Mouse (Mus musculus) kidney, adult 2 months (tissue): ENCODE measurements around the gene Foxf2. TPM values are rescaled to one million over a fixed set of nuclear protein-coding genes. Genes with fewer than 3 reads are reported as not detected.

Experiments
- DNase-seq: peaks from one replicate; pipeline ENCODE4 v3.0.0; 2021
- H3K27ac ChIP-seq: fragments of 200-500 bp; 2 replicates; pipeline ENCODE4 v1.5.1; 2012; ENCODE audit warnings: low read depth, low read length, control low read depth, inconsistent platforms; ENCODE audit not compliant: insufficient read depth
- H3K27me3 ChIP-seq: fragments of 200-500 bp; replicated peaks from 2 replicates; pipeline ENCODE4 v1.6.1; 2012; ENCODE audit warnings: mild to moderate bottlenecking, moderate library complexity, low read length, inconsistent platforms; ENCODE audit not compliant: control insufficient read depth, insufficient read depth
- H3K36me3 ChIP-seq: fragments of 200-500 bp; 2 replicates; pipeline ENCODE4 v1.6.1; 2012; ENCODE audit warnings: mild to moderate bottlenecking, moderate library complexity, low read length, inconsistent platforms; ENCODE audit not compliant: control insufficient read depth, insufficient read depth
- H3K4me1 ChIP-seq: fragments of 200-500 bp; 2 replicates; pipeline ENCODE4 v1.6.1; 2011; ENCODE audit warnings: low read length; ENCODE audit not compliant: control insufficient read depth, insufficient read depth
- H3K4me3 ChIP-seq: fragments of 200-500 bp; 2 replicates; pipeline ENCODE4 v1.5.1; 2011; ENCODE audit warnings: mild to moderate bottlenecking, low read depth, low read length, control low read depth; ENCODE audit not compliant: insufficient read depth
- CTCF ChIP-seq: fragments of 200-500 bp; conservative IDR thresholded peaks from 2 replicates; pipeline ENCODE4 v1.5.1; 2011; ENCODE audit warnings: low read depth, mild to moderate bottlenecking, control low read depth, low read length, moderate library complexity, mixed read lengths; ENCODE audit not compliant: insufficient read depth, insufficient read length
- POLR2A ChIP-seq: fragments of 200-500 bp; IDR thresholded peaks from one replicate; pipeline ENCODE4 v1.6.1; 2011; ENCODE audit warnings: low read depth, low read length, control low read depth
- WGBS: fragments of 180-500 bp; shearing (Covaris S2); methylation state at CpG from one replicate; pipeline ENCODE4 v1.1.7; 2018; 5-methylcytosine and 5-hydroxymethylcytosine counted together
- polyA plus RNA-seq: library from polyadenylated mRNA; depleted of rRNA; stranded (reverse); fragments of >200 nt; gene quantifications from 2 replicates; pipeline ENCODE4 v1.2.3, GENCODE M21; 2012

Foxf2 gene
- polyA plus RNA-seq, 1 experiment, result not detected

DNA sequence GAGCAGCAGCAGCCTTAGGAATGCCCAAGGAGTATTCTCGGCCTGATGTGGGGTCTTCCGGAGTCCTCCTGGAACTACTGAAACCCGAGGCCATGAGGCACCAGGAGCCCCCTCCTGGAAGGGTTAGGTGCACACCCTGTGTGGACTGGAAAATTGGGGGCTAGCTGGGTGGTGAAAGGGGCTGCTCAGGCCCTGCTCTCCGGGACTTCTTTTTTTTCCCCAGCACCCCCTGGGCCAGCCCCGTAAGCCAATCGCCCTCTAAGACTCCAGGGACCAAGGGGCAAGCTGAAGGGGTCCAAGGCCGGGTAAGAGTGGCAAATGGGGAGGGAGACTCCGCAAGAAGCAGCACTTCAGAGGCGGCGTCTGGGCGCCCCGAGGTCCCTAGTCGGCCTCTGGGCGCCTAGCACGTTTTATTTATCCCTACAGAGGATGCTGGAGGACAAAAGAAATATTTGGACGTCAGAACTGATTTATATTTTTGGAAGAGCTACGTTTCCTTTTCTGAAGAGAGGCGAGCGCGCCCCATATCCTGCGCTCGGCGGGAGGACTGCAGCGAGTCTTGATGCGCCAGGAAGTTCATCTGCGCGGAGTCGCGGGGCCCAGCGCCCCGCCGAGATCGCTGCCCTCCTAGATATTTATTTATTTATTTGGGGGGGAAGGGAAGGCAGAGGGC, 5.7 kb upstream of the Foxf2 start:
- no peaks in the 10 kb centered on the region; the same call in 1 of the 2 replicates for H3K4me1 ChIP-seq
- WGBS, result 1% methylated on average over 33 of the region's 33 CpGs
- H3K4me3 ChIP-seq, result no peak overlapping the region
- H3K27me3 ChIP-seq, result peaks cover 2% of the 10 kb centered on the region; the same call in 1 of the 2 replicates
- no peaks in the 10 kb centered on the region for H3K36me3 ChIP-seq
- TF ChIP-seq CTCF (no peak), POLR2A (no peak)
- no peak for DNase-seq
- no peak overlapping the region for H3K27ac ChIP-seq

- Histone ChIP-seq H3K27ac (no peak overlapping the region), H3K4me3 (no peak overlapping the region)
- 5% methylated on average over 10 of the region's 10 CpGs for WGBS
Observed at GRCm38 (mm10) chr13:31620499-31620847, 5.1 kb upstream of the Foxf2 start.

DNA sequence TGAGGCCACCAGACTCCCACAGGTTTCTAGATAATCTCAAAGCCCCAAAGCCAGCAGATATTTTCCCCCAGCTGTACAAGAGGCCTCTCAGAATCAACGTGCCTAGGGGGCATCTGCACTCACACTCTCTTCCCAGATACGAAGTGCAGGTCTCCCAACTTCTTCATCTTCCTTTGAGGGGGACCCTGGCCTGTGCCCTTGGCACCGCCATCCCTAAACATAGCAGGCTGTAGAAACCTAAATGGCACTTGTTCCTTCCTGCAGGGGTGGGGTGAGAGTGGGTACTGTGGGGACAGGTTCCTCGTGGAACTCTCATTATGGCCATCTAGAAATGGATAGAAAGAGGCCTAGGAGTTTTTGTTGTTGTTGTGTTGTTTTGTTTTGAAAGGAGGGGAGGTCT, 4.7 kb upstream of the Foxf2 start:
- peaks cover 5% of the 10 kb centered on the region for H3K27me3 ChIP-seq
- no peak for DNase-seq

More at GRCm38 (mm10) chr13:31620499-31620847, 5.1 kb upstream of the Foxf2 start:
- no peaks in the 10 kb centered on the region; the same call in 1 of the 2 replicates for H3K4me1 ChIP-seq
- DNase-seq, result no peak
- peaks cover 4% of the 10 kb centered on the region; the same call in 1 of the 2 replicates for H3K27me3 ChIP-seq
- no peaks in the 10 kb centered on the region for H3K36me3 ChIP-seq
- TF ChIP-seq CTCF, result no peak
- no peak for TF ChIP-seq POLR2A

DNA sequence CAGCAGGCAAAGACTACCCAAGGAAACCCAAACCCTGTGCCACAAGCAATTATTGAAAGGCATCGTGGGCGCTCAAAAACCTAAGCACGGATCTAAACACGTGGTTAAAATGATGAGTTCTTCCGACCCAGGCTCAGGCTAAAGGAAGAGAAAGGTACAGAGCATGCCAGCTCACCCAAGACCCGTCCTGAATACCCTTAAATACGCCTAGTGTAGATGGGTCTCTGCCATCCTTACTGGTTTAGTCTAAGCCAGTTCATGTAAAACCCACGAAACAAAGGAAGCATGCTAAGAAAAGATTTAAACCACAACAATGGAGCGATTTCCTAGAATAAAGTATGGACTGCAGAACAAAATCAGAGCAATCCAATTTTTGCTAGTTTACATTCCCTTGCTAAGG, 3.9 kb upstream of the Foxf2 start:
- no peaks in the 10 kb centered on the region; the same call in 1 of the 2 replicates for H3K4me1 ChIP-seq
- H3K27me3 ChIP-seq, result peaks cover 8% of the 10 kb centered on the region
- no peak overlapping the region for H3K4me3 ChIP-seq
- 13% methylated on average over 9 of the region's 9 CpGs for WGBS
- no peak for DNase-seq
- no peak overlapping the region for H3K27ac ChIP-seq
- no peak for TF ChIP-seq CTCF
- no peak for TF ChIP-seq POLR2A
- H3K36me3 ChIP-seq, result no peaks in the 10 kb centered on the region

More for the DNA sequence above, 4.7 kb upstream of the Foxf2 start:
- 36% methylated on average over 4 of the region's 4 CpGs for WGBS
- H3K36me3 ChIP-seq, result no peaks in the 10 kb centered on the region
- H3K4me1 ChIP-seq, result no peaks in the 10 kb centered on the region; the same call in 1 of the 2 replicates
- no peak overlapping the region for H3K27ac ChIP-seq
- H3K4me3 ChIP-seq, result no peak overlapping the region
- TF ChIP-seq CTCF, result no peak
- TF ChIP-seq POLR2A, result no peak

GRCm38 (mm10) chr13:31622371-31622770, 3.2 kb upstream of the Foxf2 start:
- no peak for DNase-seq
- Histone ChIP-seq H3K4me3 (no peak overlapping the region), H3K27ac (no peak overlapping the region), H3K4me1 (no peaks in the 10 kb centered on the region; the same call in 1 of the 2 replicates), H3K27me3 (peaks cover 8% of the 10 kb centered on the region), H3K36me3 (no peaks in the 10 kb centered on the region)
- 5% methylated on average over 3 of the region's 3 CpGs for whole genome bisulfite sequencing
- TF ChIP-seq POLR2A (no peak), CTCF (no peak)

GRCm38 (mm10) chr13:31623291-31623690, 2.3 kb upstream of the Foxf2 start:
- WGBS, result 6% methylated on average over 6 of the region's 6 CpGs
- no peaks in the 10 kb centered on the region for H3K36me3 ChIP-seq

More at GRCm38 (mm10) chr13:31623291-31623690, 2.3 kb upstream of the Foxf2 start:
- H3K27ac ChIP-seq, result no peak overlapping the region
- no peaks in the 10 kb centered on the region; the same call in 1 of the 2 replicates for H3K4me1 ChIP-seq
- peaks cover 7% of the 10 kb centered on the region for H3K27me3 ChIP-seq
- no peak for DNase-seq
- no peak overlapping the region for H3K4me3 ChIP-seq
- no peak for TF ChIP-seq CTCF
- TF ChIP-seq POLR2A, result no peak
